Mouse (Mus musculus) frontal cortex, adult (tissue): ENCODE data around the gene Ccl21b.
"Not testable (repeated sequence)": the region's sequence is repeated elsewhere in the genome, so short reads cannot be mapped to it uniquely, and the experiment has no call there.

ENCODE experiments used
- ATAC-seq: cut with Nextera tagmentation; 2 replicates; pipeline ENCODE4 v1.9.2; 2017; ENCODE audit warnings: mild to moderate bottlenecking, moderate library complexity, mixed read lengths; ENCODE audit not compliant: low TSS enrichment

Ccl21b gene

DNA sequence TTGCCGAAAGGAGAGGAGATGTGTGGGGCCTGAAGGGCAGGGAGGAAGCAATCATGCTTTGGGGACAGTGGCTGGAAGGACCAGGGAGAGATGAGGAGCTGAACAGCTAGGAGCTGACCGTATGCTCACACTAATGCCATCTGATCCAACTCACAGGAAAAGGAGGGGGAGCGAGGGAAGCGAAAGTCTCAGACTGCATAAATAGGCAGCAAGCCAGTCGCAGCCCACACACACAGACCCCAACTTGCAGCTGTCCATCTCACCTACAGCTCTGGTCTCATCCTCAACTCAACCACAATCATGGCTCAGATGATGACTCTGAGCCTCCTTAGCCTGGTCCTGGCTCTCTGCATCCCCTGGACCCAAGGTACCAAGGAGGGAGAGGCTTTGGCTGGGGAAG is at the start of gene Ccl21b:
TSS of gene Ccl21b (plus strand) at position 301 of the 400 bp plus-strand sequence.
- not testable (repeated sequence) for ATAC-seq

GRCm38 (mm10) chr4:42240339-42240738 is 15.2 kb upstream of the Ccl21b start, which contains the start of gene Gm10600:
Gene Gm10600 (plus strand): TSS chr4:42240639.
- not testable (repeated sequence) for ATAC-seq

DNA sequence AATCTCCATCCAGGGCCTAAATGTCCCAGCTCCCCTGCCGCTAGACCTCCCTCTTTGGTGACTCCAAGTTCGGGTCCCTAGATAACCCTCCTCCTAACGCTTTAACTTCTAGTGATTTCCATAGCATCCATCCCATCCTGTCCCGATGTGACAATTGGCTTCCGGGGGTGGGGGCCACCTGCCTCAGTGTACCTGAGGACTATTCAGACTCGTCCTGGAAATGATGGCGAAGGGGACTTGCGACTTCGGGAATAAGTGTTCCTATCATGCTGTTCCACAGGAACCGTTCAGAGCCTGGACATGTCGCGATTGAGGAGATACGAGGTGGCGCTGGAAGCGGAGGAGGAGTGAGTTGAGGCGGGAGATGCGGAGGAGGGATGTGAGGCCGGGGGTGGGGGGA is 38.4 kb downstream of the Ccl21b start, which contains the start of gene Gm21953:
TSS of gene Gm21953 (plus strand) at position 301 of the 400 bp plus-strand sequence.
- not testable (repeated sequence) for ATAC-seq
